Mouse (Mus musculus) stomach, postnatal 0 days (tissue): Measurements from ENCODE around the gene Sptbn2.

ENCODE experiments used
- CTCF ChIP-seq: IDR thresholded peaks from 2 replicates; pipeline ENCODE4 v1.5.1; 2016; ENCODE audit warnings: antibody characterized with exemption, low read depth, mild to moderate bottlenecking, moderate library complexity
- EP300 ChIP-seq: optimal IDR thresholded peaks from 2 replicates; pipeline ENCODE3; 2016; ENCODE audit warnings: antibody characterized with exemption

- no peak for TF ChIP-seq CTCF
- TF ChIP-seq EP300, result no peak
Observed at GRCm38 (mm10) chr19:4713886-4714285, 2.9 kb downstream of the Sptbn2 start.
